Mouse (Mus musculus): ENCODE measurements around the gene Mettl24. TPM values are rescaled to one million over a fixed set of nuclear protein-coding genes. Genes with fewer than 3 reads are reported as not detected.

The Mettl24 gene
- total and polyA plus RNA-seq, 3 experiments = not detected

- Histone ChIP-seq H3K9me3 (replicated peaks; ENCODE audit: insufficient read depth, low read length) (no peaks in the 10 kb centered on the region), H3K27ac (ENCODE audit: control insufficient read depth, low read depth, low read length) (no peak overlapping the region), H3K4me3 (ENCODE audit: control insufficient read depth in 1 of 2, insufficient read depth in 1 of 2, low read depth in 2 of 2, low read length in 2 of 2) (no peak overlapping the region), H3K36me3 (ENCODE audit: control insufficient read depth in 1 of 2, insufficient read depth in 2 of 2, low read length in 2 of 2) (no peaks in the 10 kb centered on the region), H3K4me1 (ENCODE audit: control insufficient read depth in 1 of 2, insufficient read depth in 2 of 2, low read length in 2 of 2) (no peaks in the 10 kb centered on the region), H3K27me3 (ENCODE audit: control insufficient read depth in 1 of 2, insufficient read depth in 2 of 2, low read length in 2 of 2) (peaks cover 6 to 11% of the 10 kb centered on the region in 2 experiments), H3K79me2 (ENCODE audit: control insufficient read depth, insufficient read depth, low read length, poor library complexity) (no peaks in the 10 kb centered on the region), H3K9ac (ENCODE audit: control insufficient read depth, low read depth, low read length, poor library complexity, severe bottlenecking) (no peak overlapping the region)
- no peak for TF ChIP-seq POLR2AphosphoS5 (IDR thresholded peaks at IDR 0.05; ENCODE audit: borderline replicate concordance, low read depth, low read length)
- no peak for TF ChIP-seq USF1 (IDR thresholded peaks at IDR 0.05; ENCODE audit: low read depth, low read length)
- TF ChIP-seq MXI1 (IDR thresholded peaks at IDR 0.05; ENCODE audit: low read depth, low read length) = no peak
- TF ChIP-seq MYC (IDR thresholded peaks at IDR 0.05; ENCODE audit: low read depth, low read length) = no peak
- no peak for TF ChIP-seq HCFC1 (IDR thresholded peaks at IDR 0.05; ENCODE audit: low read depth, low read length)
- TF ChIP-seq KAT2A (conservative IDR thresholded peaks at IDR 0.05; ENCODE audit: low read depth, low read length) = no peak
- TF ChIP-seq MAZ (IDR thresholded peaks at IDR 0.05; ENCODE audit: low read depth, low read length) = no peak
- no peak for TF ChIP-seq MAX (IDR thresholded peaks at IDR 0.05; ENCODE audit: low read length)
- no peak for DNase-seq (ENCODE audit: low read depth, low spot score)
Observed at GRCm38 (mm10) chr10:40750293-40751047, 67.4 kb downstream of the Mettl24 start.

DNA sequence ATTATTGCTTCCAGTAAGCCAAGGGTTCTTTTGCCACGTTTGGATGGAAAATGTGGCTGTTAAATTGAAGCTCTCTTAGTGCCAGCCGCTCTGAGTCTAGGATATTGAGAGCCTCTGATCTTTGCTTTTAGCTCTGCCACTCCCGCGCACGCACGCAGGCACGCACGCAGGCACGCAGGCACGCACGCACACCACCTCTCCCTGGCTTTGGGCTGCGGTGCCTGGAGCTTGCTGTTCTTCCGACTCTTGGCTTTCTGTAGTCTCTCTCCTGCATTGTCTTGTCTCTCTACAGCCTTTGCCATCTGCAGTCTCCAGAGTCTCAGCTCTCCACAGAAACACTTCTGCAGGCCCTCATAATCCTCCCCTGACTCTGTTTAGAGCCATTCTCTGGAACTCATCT lies 68.1 kb downstream of the Mettl24 start:
- Histone ChIP-seq H3K4me1 (ENCODE audit: control insufficient read depth in 1 of 2, insufficient read depth in 2 of 2, low read length in 2 of 2) (no peaks in the 10 kb centered on the region), H3K9me3 (replicated peaks; ENCODE audit: insufficient read depth, low read length) (no peaks in the 10 kb centered on the region), H3K4me3 (ENCODE audit: control insufficient read depth in 1 of 2, insufficient read depth in 1 of 2, low read depth in 2 of 2, low read length in 2 of 2) (no peak overlapping the region), H3K27ac (ENCODE audit: control insufficient read depth, low read depth, low read length) (no peak overlapping the region), H3K79me2 (ENCODE audit: control insufficient read depth, insufficient read depth, low read length, poor library complexity) (no peaks in the 10 kb centered on the region), H3K27me3 (ENCODE audit: control insufficient read depth in 1 of 2, insufficient read depth in 2 of 2, low read length in 2 of 2) (peaks cover 9 to 11% of the 10 kb centered on the region in 2 experiments), H3K9ac (ENCODE audit: control insufficient read depth, low read depth, low read length, poor library complexity, severe bottlenecking) (no peak overlapping the region), H3K36me3 (ENCODE audit: control insufficient read depth in 1 of 2, insufficient read depth in 2 of 2, low read length in 2 of 2) (no peaks in the 10 kb centered on the region)
- TF ChIP-seq GATA1 (IDR thresholded peaks at IDR 0.05; ENCODE audit: low read depth, low read length) = no peak
- no peak for TF ChIP-seq UBTF (IDR thresholded peaks at IDR 0.05; ENCODE audit: borderline replicate concordance, insufficient read depth, low read depth, low read length)
- no peak for TF ChIP-seq HCFC1 (IDR thresholded peaks at IDR 0.05; ENCODE audit: low read depth, low read length)
- TF ChIP-seq TAL1 (IDR thresholded peaks at IDR 0.05; ENCODE audit: low read length) = no peak
- no peak for TF ChIP-seq ZNF384 (IDR thresholded peaks at IDR 0.05; ENCODE audit: low read depth, low read length)
- TF ChIP-seq MAFK (IDR thresholded peaks at IDR 0.05; ENCODE audit: borderline replicate concordance, low read depth, low read length) = no peak
- no peak for TF ChIP-seq EP300 (IDR thresholded peaks at IDR 0.05; ENCODE audit: low read depth in 1 of 2, low read length in 2 of 2)
- no peak for TF ChIP-seq RAD21 (IDR thresholded peaks at IDR 0.05; ENCODE audit: low read depth, low read length)
- TF ChIP-seq USF2 (IDR thresholded peaks at IDR 0.05; ENCODE audit: borderline replicate concordance in 1 of 2, insufficient read depth in 1 of 2, low read depth in 1 of 2, low read length in 2 of 2) = no peak
- no peak for TF ChIP-seq KAT2A (conservative IDR thresholded peaks at IDR 0.05; ENCODE audit: low read depth, low read length)
- TF ChIP-seq CTCF (IDR thresholded peaks at IDR 0.05 in 2 of 3, conservative IDR thresholded peaks at IDR 0.05 in 1 of 3; ENCODE audit: control insufficient read depth in 1 of 3, insufficient read depth in 1 of 3, low read depth in 2 of 3, low read length in 3 of 3, poor library complexity in 1 of 3, severe bottlenecking in 1 of 3) = no peak
- no peak for TF ChIP-seq MXI1 (IDR thresholded peaks at IDR 0.05; ENCODE audit: low read depth, low read length)
- TF ChIP-seq E2F4 (IDR thresholded peaks at IDR 0.05; ENCODE audit: borderline replicate concordance, low read depth, low read length) = no peak
- no peak for TF ChIP-seq ZC3H11A (IDR thresholded peaks at IDR 0.05; ENCODE audit: low read depth, low read length)
- TF ChIP-seq JUND (IDR thresholded peaks at IDR 0.05; ENCODE audit: low read depth, low read length) = no peak
- TF ChIP-seq ZMIZ1 (IDR thresholded peaks at IDR 0.05; ENCODE audit: low read depth, low read length) = no peak
- no peak for TF ChIP-seq CHD2 (IDR thresholded peaks at IDR 0.05; ENCODE audit: low read length)
- TF ChIP-seq MAX (IDR thresholded peaks at IDR 0.05; ENCODE audit: low read length) = no peak
- no peak for DNase-seq (ENCODE audit: low read depth, low spot score)

Measured in MEL (cell line).